26 mouse cellular contexts compared by ENCODE assay signal in the genomic region with DNA sequence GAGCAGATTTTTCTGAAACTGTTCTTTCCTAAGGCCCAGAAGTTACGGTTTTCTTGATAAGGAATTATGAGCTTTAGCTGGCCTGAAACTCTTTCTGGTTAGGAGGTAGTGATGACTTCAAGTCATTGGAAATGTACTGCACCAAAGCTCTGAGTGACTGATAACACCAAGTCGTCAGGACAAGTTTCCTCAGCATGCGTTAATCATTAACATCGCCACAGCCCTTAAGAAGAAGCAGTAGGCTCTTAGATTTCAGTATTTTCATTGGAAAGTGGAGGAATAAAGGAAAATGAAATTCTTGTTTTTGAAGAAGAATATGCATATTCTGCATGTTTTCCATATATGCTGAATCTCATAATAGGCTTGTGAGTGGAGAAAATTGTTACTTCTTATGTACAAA.
"Had no signal": no experiment of that assay in that cellular context is flagged by ENCODE, and none has a peak within 500 bp of the region (broad histone marks: within the 10 kb centered on the region; RNA-seq: fewer than 3 reads in every experiment).

No protein-coding gene starts in this region.

- H3K9me3 ChIP-seq: heart, embryonic 10.5 days; heart, embryonic 12.5 days; hindbrain, embryonic 10.5 days; hindbrain, embryonic 12.5 days; kidney, embryonic 15.5 days; limb, embryonic 13.5 days; limb, embryonic 15.5 days had no signal

- H3K4me3 ChIP-seq: gastrocnemius, adult 2 months; heart, embryonic 10.5 days; heart, embryonic 12.5 days; hindbrain, embryonic 10.5 days; hindbrain, embryonic 12.5 days; kidney, embryonic 15.5 days; limb, embryonic 13.5 days; limb, embryonic 15.5 days had no signal

- H3K27ac ChIP-seq: gastrocnemius, adult 2 months; heart, embryonic 10.5 days; hindbrain, embryonic 10.5 days; hindbrain, embryonic 12.5 days; hindbrain, embryonic 14.5 days; kidney, embryonic 15.5 days; kidney, postnatal 0 days; limb, embryonic 13.5 days; limb, embryonic 15.5 days had no signal

- H3K36me3 ChIP-seq: heart, embryonic 10.5 days; heart, embryonic 12.5 days; hindbrain, embryonic 10.5 days; hindbrain, embryonic 12.5 days; kidney, embryonic 15.5 days; limb, embryonic 13.5 days; limb, embryonic 15.5 days had no signal

- H3K9ac ChIP-seq: heart, embryonic 12.5 days; hindbrain, embryonic 12.5 days; hindbrain, embryonic 14.5 days; kidney, embryonic 15.5 days; limb, embryonic 13.5 days; limb, embryonic 15.5 days had no signal

- DNase-seq: gastrocnemius, adult 2 months; gastrocnemius, postnatal 10 days; gastrocnemius, postnatal 25 days; heart, adult 18-20 months; heart, postnatal 10 days; heart, postnatal 4 days; kidney, adult 11 months; kidney, adult 2 months; kidney, adult 9 months; kidney, postnatal 14 days; kidney, postnatal 36 days; layer of hippocampus, adult 9-11 months; layer of hippocampus, postnatal 36 days; left cerebral cortex, postnatal 4 days had no signal

- H3K27me3 ChIP-seq: heart, embryonic 12.5 days; hindbrain, embryonic 12.5 days; kidney, embryonic 15.5 days; limb, embryonic 13.5 days; limb, embryonic 15.5 days had no signal

- ATAC-seq: forebrain, embryonic 16.5 days; hindbrain, embryonic 16.5 days; inflammation-experienced regulatory T-cells, adult 6 months had no signal

- H3K4me2 ChIP-seq: heart, embryonic 12.5 days; hindbrain, embryonic 12.5 days; hindbrain, embryonic 14.5 days; kidney, embryonic 15.5 days; limb, embryonic 13.5 days; limb, embryonic 15.5 days had no signal

- H3K4me1 ChIP-seq: heart, embryonic 10.5 days; heart, embryonic 12.5 days; hindbrain, embryonic 10.5 days; hindbrain, embryonic 12.5 days; kidney, embryonic 15.5 days; limb, embryonic 13.5 days; limb, embryonic 15.5 days had no signal
